20 mouse cellular contexts compared by ENCODE assay signal in genomic region chr10:40260305-40260704, GRCm38 (mm10). TPM values are rescaled to one million over a fixed set of nuclear protein-coding genes. Genes with fewer than 3 reads are reported as not detected.
DNase-seq lines count a peak whose midpoint lies in the region; ATAC-seq and TF ChIP-seq lines count a peak whose summit lies in the region.
"Had no signal": no experiment of that assay in that cellular context is flagged by ENCODE, and none has a peak within 500 bp of the region (broad histone marks: within the 10 kb centered on the region; RNA-seq: fewer than 3 reads in every experiment).

No protein-coding gene starts in this region.

- no peak overlapping the region for H3K4me2 ChIP-seq in liver, embryonic 13.5 days
- H3K4me2 ChIP-seq in CH12.LX (ENCODE audit: insufficient read depth, low read depth, poor library complexity, severe bottlenecking) = no peak overlapping the region
- H3K4me2 ChIP-seq: embryonic facial prominence, embryonic 12.5 days; forebrain, embryonic 13.5 days; forebrain, embryonic 15.5 days had no signal

- H3K36me3 ChIP-seq in liver, embryonic 13.5 days = no peaks in the 10 kb centered on the region
- peaks cover 0 to 4% of the 10 kb centered on the region in 2 experiments for H3K36me3 ChIP-seq in CH12.LX (replicated peaks in 1 of 2; ENCODE audit: control insufficient read depth in 1 of 2, insufficient read depth in 1 of 2, low read length in 1 of 2)
- H3K36me3 ChIP-seq in E14TG2a.4 (ENCODE audit: insufficient read depth, low read length) = peaks cover 9% of the 10 kb centered on the region
- H3K36me3 ChIP-seq: embryonic facial prominence, embryonic 12.5 days; forebrain, embryonic 15.5 days had no signal

- H3K27ac ChIP-seq in liver, embryonic 13.5 days = peak overlapping the region; percentile 94; the same call in 1 of the 2 replicates
- no peak overlapping the region for H3K27ac ChIP-seq in CH12.LX (ENCODE audit: insufficient read depth, low read depth)
- H3K27ac ChIP-seq: embryonic facial prominence, embryonic 10.5 days; embryonic facial prominence, embryonic 12.5 days; forebrain, embryonic 13.5 days; forebrain, embryonic 15.5 days had no signal

- in situ Hi-C loops in CH12.LX (cut with MboI; ENCODE audit: low pct_ligation_motif_present, low pct_unique_long_range_greater_than_20kb, low sequenced_read_pairs) = no loop called here

- 50% methylated on average over 5 of the region's 5 CpGs for WGBS in liver, embryonic 13.5 days (ENCODE audit: insufficient replicate concordance)

- ATAC-seq in liver, embryonic 13.5 days (ENCODE audit: low read depth) = no peak
- ATAC-seq: forebrain, embryonic 13.5 days; forebrain, embryonic 15.5 days; forebrain, postnatal 0 days had no signal

- dilution Hi-C loops in CH12.LX (cut with MboI; ENCODE audit: extremely low pct_ligation_motif_present, extremely low pct_unique_long_range_greater_than_20kb, low sequenced_read_pairs) = no loop called here

- H3K79me2 ChIP-seq in CH12.LX (replicated peaks; ENCODE audit: control insufficient read depth, extremely low read depth, insufficient read depth, poor library complexity, severe bottlenecking) = no peaks in the 10 kb centered on the region

- no peak; the same call in 1 of the 2 replicates for TF ChIP-seq RAD21 in CH12.LX (IDR thresholded peaks at IDR 0.05; ENCODE audit: low read depth, low read length)

- TF ChIP-seq POLR2A in CH12.LX (IDR thresholded peaks at IDR 0.05; ENCODE audit: low read depth, low read length) = no peak

- TF ChIP-seq EP300 in CH12.LX (IDR thresholded peaks at IDR 0.05; ENCODE audit: low read length) = no peak

- H3K27me3 ChIP-seq in liver, embryonic 13.5 days = no peaks in the 10 kb centered on the region
- no peaks in the 10 kb centered on the region for H3K27me3 ChIP-seq in CH12.LX (replicated peaks)
- H3K27me3 ChIP-seq in E14TG2a.4 (ENCODE audit: insufficient read depth, low read length) = no peaks in the 10 kb centered on the region
- H3K27me3 ChIP-seq: embryonic facial prominence, embryonic 12.5 days; forebrain, embryonic 13.5 days; forebrain, embryonic 15.5 days had no signal

- TF ChIP-seq CTCF in CH12.LX (conservative IDR thresholded peaks at IDR 0.05 in 1 of 2, IDR thresholded peaks at IDR 0.05 in 1 of 2; ENCODE audit: low read depth in 2 of 2, low read length in 2 of 2) = no peak
- TF ChIP-seq CTCF in E14TG2a.4 (conservative IDR thresholded peaks at IDR 0.05; ENCODE audit: low read length) = no peak

- no peak overlapping the region for H3K4me3 ChIP-seq in liver, embryonic 13.5 days (replicated peaks)
- H3K4me3 ChIP-seq in CH12.LX (replicated peaks in 1 of 3; ENCODE audit: low read depth in 2 of 3, low read length in 2 of 3, poor library complexity in 1 of 3) = no peak overlapping the region
- 0 out of 2 replicates have a peak overlapping the region, but pooled peaks have one; percentile 8 for H3K4me3 ChIP-seq in E14TG2a.4 (replicated peaks; ENCODE audit: low read length)
- H3K4me3 ChIP-seq: embryonic facial prominence, embryonic 10.5 days; embryonic facial prominence, embryonic 12.5 days; forebrain, embryonic 13.5 days; forebrain, embryonic 15.5 days had no signal

- H3K9ac ChIP-seq in liver, embryonic 13.5 days = no peak overlapping the region
- H3K9ac ChIP-seq in CH12.LX (ENCODE audit: insufficient read depth, low read depth) = no peak overlapping the region
- H3K9ac ChIP-seq: embryonic facial prominence, embryonic 12.5 days; forebrain, embryonic 13.5 days; forebrain, embryonic 15.5 days; forebrain, postnatal 0 days had no signal

- DNase-seq in liver, embryonic 13.5 days = no peak
- DNase-seq in liver (no peak), CH12.LX (ENCODE audit: extremely low read depth) (no peak), ES-CJ7 (ENCODE audit: low read depth, low spot score) (peak; percentile 51)
- no peak for DNase-seq in cerebellum, postnatal 10 days
- DNase-seq in lung, adult 18-20 months = no peak
- DNase-seq: adrenal gland, adult 2 months; adrenal gland, postnatal 10 days; adrenal gland, postnatal 25 days; cerebellum, adult 11 months; cerebellum, adult 18-20 months; cerebellum, adult 8-10 months; cerebellum, adult 9-11 months; cerebellum, postnatal 25 days; forebrain, postnatal 0 days had no signal

- H3K4me1 ChIP-seq in liver, embryonic 13.5 days (replicated peaks) = peaks cover 37% of the 10 kb centered on the region
- peaks cover 8 to 28% of the 10 kb centered on the region in 2 experiments for H3K4me1 ChIP-seq in CH12.LX (ENCODE audit: control insufficient read depth in 1 of 2, insufficient read depth in 2 of 2)
- H3K4me1 ChIP-seq in E14TG2a.4 (replicated peaks; ENCODE audit: low read depth, low read length) = peaks cover 31% of the 10 kb centered on the region

- H3K9me3 ChIP-seq in liver, embryonic 13.5 days (replicated peaks) = 0 out of 2 replicates have a peak, but pooled peaks cover 3% of the 10 kb centered on the region
- H3K9me3 ChIP-seq in CH12.LX (replicated peaks; ENCODE audit: low read length) = no peaks in the 10 kb centered on the region
- no peaks in the 10 kb centered on the region for H3K9me3 ChIP-seq in E14TG2a.4 (ENCODE audit: low read length)
- H3K9me3 ChIP-seq: embryonic facial prominence, embryonic 10.5 days; embryonic facial prominence, embryonic 12.5 days; forebrain, embryonic 13.5 days; forebrain, embryonic 15.5 days had no signal

TF ChIP-seq in CH12.LX, 34 proteins besides CTCF, POLR2A, EP300 and RAD21:
- TF ChIP-seq IRF4 (IDR thresholded peaks at IDR 0.05; ENCODE audit: low read depth, low read length) (no peak), TCF12 (IDR thresholded peaks at IDR 0.05; ENCODE audit: low read depth, low read length) (no peak), E2F4 (IDR thresholded peaks at IDR 0.05; ENCODE audit: insufficient replicate concordance, low read depth, low read length) (no peak), CHD1 (IDR thresholded peaks at IDR 0.05; ENCODE audit: low read depth, low read length) (no peak), NRF1 (IDR thresholded peaks at IDR 0.05; ENCODE audit: low read depth, low read length) (no peak), USF2 (conservative IDR thresholded peaks at IDR 0.05; ENCODE audit: low read depth, low read length) (no peak), MEF2A (IDR thresholded peaks at IDR 0.05; ENCODE audit: borderline replicate concordance, low read depth, low read length) (no peak), BHLHE40 (IDR thresholded peaks at IDR 0.05; ENCODE audit: low read depth, low read length) (no peak), JUND (conservative IDR thresholded peaks at IDR 0.05; ENCODE audit: low read depth, low read length) (no peak), CHD2 (IDR thresholded peaks at IDR 0.05; ENCODE audit: low read length) (0 out of 2 replicates have a peak, but pooled peaks have one; percentile 16), MAFK (IDR thresholded peaks at IDR 0.05; ENCODE audit: insufficient replicate concordance, low read length) (no peak), MYC (IDR thresholded peaks at IDR 0.05; ENCODE audit: low read depth, low read length) (peak; percentile 62; the same call in 1 of the 2 replicates)

RNA-seq across cellular contexts. Expression of gene Gtf3c6, which starts 2.4 kb away (rescaled TPM):
- polyA plus RNA-seq in liver, embryonic 13.5 days (2015; fragmentation: Nextera tagmentation; extraction: Ambion mirVana) = 48.5 and 53.9 TPM in 2 replicates
- 32.5 and 49.3 TPM in 2 replicates for total RNA-seq in CH12.LX (2012; rRNA removed)
- 30.8 and 32.7 TPM in 2 replicates for total RNA-seq in CH12.LX (2014; rRNA removed)
- 107 and 135 TPM in 2 replicates for polyA plus RNA-seq in CH12.LX (2012; ENCODE audit: insufficient read length, low read depth)

RNA-seq across cellular contexts. Expression of gene Rpf2, which starts 13.5 kb away (rescaled TPM):
- 61.4 and 74.1 TPM in 2 replicates for polyA plus RNA-seq in liver, embryonic 13.5 days (2015; fragmentation: Nextera tagmentation; extraction: Ambion mirVana)
- total RNA-seq in CH12.LX (2012; rRNA removed) (78.2 and 92.5 TPM in 2 replicates), CH12.LX (2014; rRNA removed) (174 and 197 TPM in 2 replicates)
- 101 and 147 TPM in 2 replicates for polyA plus RNA-seq in CH12.LX (2012; ENCODE audit: insufficient read length, low read depth)

RNA-seq across cellular contexts. Expression of gene Amd1, which starts 41.7 kb away (rescaled TPM):
- polyA plus RNA-seq in liver, embryonic 13.5 days (2015; fragmentation: Nextera tagmentation; extraction: Ambion mirVana) = 58.0 and 79.3 TPM in 2 replicates
- total RNA-seq in CH12.LX (2012; rRNA removed) (88.3 and 133 TPM in 2 replicates), CH12.LX (2014; rRNA removed) (266 and 267 TPM in 2 replicates)
- 128 and 165 TPM in 2 replicates for polyA plus RNA-seq in CH12.LX (2012; ENCODE audit: insufficient read length, low read depth)
